Mouse (Mus musculus): ENCODE data around the gene Aprt. TPM values are rescaled to one million over a fixed set of nuclear protein-coding genes. Genes with fewer than 3 reads are reported as not detected.

The Aprt gene
- polyA plus RNA-seq (2015; fragmentation: Nextera tagmentation; extraction: Ambion mirVana), result 268 and 295 TPM in 2 replicates

GRCm38 (mm10) chr8:122576648-122577022, at the start of gene Aprt:
Aprt (minus strand) TSS chr8:122576909.
- under 1% methylated on average over 39 of the region's 39 CpGs for WGBS
- H3K9me3 ChIP-seq, result no peaks in the 10 kb centered on the region
- H3K4me1 ChIP-seq, result peaks cover 56% of the 10 kb centered on the region

GRCm38 (mm10) chr8:122625811-122626210, 49.1 kb upstream of the Aprt start:
- ATAC-seq (ENCODE audit: insufficient number of reproducible peaks, low FRiP score, low TSS enrichment, low read depth), result no peak
- 64% methylated on average over 9 of the region's 9 CpGs for WGBS
- H3K27me3 ChIP-seq, result no peaks in the 10 kb centered on the region
- no peak overlapping the region for H3K4me2 ChIP-seq
- 0 out of 2 replicates have a peak, but pooled peaks cover 6% of the 10 kb centered on the region for H3K36me3 ChIP-seq
- no peaks in the 10 kb centered on the region for H3K9me3 ChIP-seq
- H3K4me1 ChIP-seq, result peaks cover 4% of the 10 kb centered on the region; the same call in 1 of the 2 replicates
- no peak overlapping the region for H3K27ac ChIP-seq
- H3K9ac ChIP-seq, result no peak overlapping the region
- H3K4me3 ChIP-seq, result no peak overlapping the region

More at GRCm38 (mm10) chr8:122576648-122577022, at the start of gene Aprt:
- H3K4me2 ChIP-seq, result peak within 1 kb of the TSS; percentile 79
- peak within 1 kb of the TSS; percentile 65 for H3K9ac ChIP-seq
- H3K27ac ChIP-seq, result peak within 1 kb of the TSS; percentile 73
- peaks cover 30% of the 10 kb centered on the region for H3K36me3 ChIP-seq
- no peaks in the 10 kb centered on the region for H3K27me3 ChIP-seq
- ATAC-seq (ENCODE audit: insufficient number of reproducible peaks, low FRiP score, low TSS enrichment, low read depth), result peak; percentile 89
- H3K4me3 ChIP-seq, result peak within 1 kb of the TSS; percentile 76

GRCm38 (mm10) chr8:122624653-122625052, 47.9 kb upstream of the Aprt start:
- H3K27ac ChIP-seq, result no peak overlapping the region
- no peaks in the 10 kb centered on the region for H3K36me3 ChIP-seq
- H3K27me3 ChIP-seq, result no peaks in the 10 kb centered on the region
- H3K9ac ChIP-seq, result no peak overlapping the region
- no peak overlapping the region for H3K4me2 ChIP-seq
- peaks cover 5% of the 10 kb centered on the region for H3K4me1 ChIP-seq
- WGBS, result 76% methylated on average over 5 of the region's 5 CpGs
- ATAC-seq (ENCODE audit: insufficient number of reproducible peaks, low FRiP score, low TSS enrichment, low read depth), result no peak
- H3K9me3 ChIP-seq, result no peaks in the 10 kb centered on the region
- no peak overlapping the region for H3K4me3 ChIP-seq

- H3K4me1 ChIP-seq, result peaks cover 8% of the 10 kb centered on the region
- WGBS, result 85% methylated on average over 17 of the region's 17 CpGs
- H3K4me3 ChIP-seq, result no peak overlapping the region
- no peak overlapping the region for H3K27ac ChIP-seq
- no peak overlapping the region for H3K9ac ChIP-seq
- no peaks in the 10 kb centered on the region for H3K9me3 ChIP-seq
- no peaks in the 10 kb centered on the region for H3K27me3 ChIP-seq
- no peak overlapping the region for H3K4me2 ChIP-seq
- no peaks in the 10 kb centered on the region for H3K36me3 ChIP-seq
- ATAC-seq (ENCODE audit: insufficient number of reproducible peaks, low FRiP score, low TSS enrichment, low read depth), result no peak
Measured at GRCm38 (mm10) chr8:122623844-122624642, 47.3 kb upstream of the Aprt start.

GRCm38 (mm10) chr8:122622727-122623126, 46.0 kb upstream of the Aprt start, which contains the start of gene Pabpn1l:
Pabpn1l (minus strand) TSS chr8:122622739.
- Histone ChIP-seq H3K4me3 (no peak within 1 kb of the TSS), H3K27me3 (no peaks in the 10 kb centered on the region), H3K9me3 (no peaks in the 10 kb centered on the region), H3K9ac (no peak within 1 kb of the TSS), H3K4me1 (peaks cover 13% of the 10 kb centered on the region), H3K36me3 (no peaks in the 10 kb centered on the region), H3K4me2 (no peak within 1 kb of the TSS), H3K27ac (no peak within 1 kb of the TSS)
- no peak for ATAC-seq (ENCODE audit: insufficient number of reproducible peaks, low FRiP score, low TSS enrichment, low read depth)
- 63% methylated on average over 6 of the region's 6 CpGs for WGBS

GRCm38 (mm10) chr8:122620446-122620845, 43.7 kb upstream of the Aprt start:
- ATAC-seq (ENCODE audit: insufficient number of reproducible peaks, low FRiP score, low TSS enrichment, low read depth), result no peak
- Histone ChIP-seq H3K27me3 (no peaks in the 10 kb centered on the region), H3K36me3 (peaks cover under 1% of the 10 kb centered on the region; the same call in 1 of the 2 replicates), H3K4me3 (no peak overlapping the region), H3K4me1 (peaks cover 24% of the 10 kb centered on the region), H3K9me3 (no peaks in the 10 kb centered on the region), H3K27ac (no peak overlapping the region), H3K4me2 (no peak overlapping the region), H3K9ac (no peak overlapping the region)
- WGBS, result 27% methylated on average over 5 of the region's 5 CpGs

- H3K9me3 ChIP-seq, result no peaks in the 10 kb centered on the region
- H3K4me3 ChIP-seq, result no peak overlapping the region
- no peak overlapping the region for H3K9ac ChIP-seq
- WGBS, result 77% methylated on average over 6 of the region's 6 CpGs
- no peak overlapping the region for H3K4me2 ChIP-seq
- H3K27ac ChIP-seq, result no peak overlapping the region
- H3K4me1 ChIP-seq, result peaks cover 25% of the 10 kb centered on the region
- H3K36me3 ChIP-seq, result peaks cover 14% of the 10 kb centered on the region
- no peaks in the 10 kb centered on the region for H3K27me3 ChIP-seq
- no peak for ATAC-seq (ENCODE audit: insufficient number of reproducible peaks, low FRiP score, low TSS enrichment, low read depth)
Measured at GRCm38 (mm10) chr8:122618660-122619378, 42.1 kb upstream of the Aprt start.

- no peak overlapping the region for H3K4me3 ChIP-seq
- 28% methylated on average over 5 of the region's 7 CpGs for WGBS
- ATAC-seq (ENCODE audit: insufficient number of reproducible peaks, low FRiP score, low TSS enrichment, low read depth), result no peak
Measured at GRCm38 (mm10) chr8:122617947-122618546, 41.3 kb upstream of the Aprt start.

GRCm38 (mm10) chr8:122616181-122616905, 39.6 kb upstream of the Aprt start:
- H3K9ac ChIP-seq, result no peak overlapping the region
- no peaks in the 10 kb centered on the region for H3K27me3 ChIP-seq
- H3K4me2 ChIP-seq, result no peak overlapping the region
- H3K27ac ChIP-seq, result peak overlapping the region; percentile 62
- H3K4me3 ChIP-seq, result no peak overlapping the region
- H3K4me1 ChIP-seq, result peaks cover 38% of the 10 kb centered on the region
- WGBS, result 55% methylated on average over 9 of the region's 9 CpGs
- H3K36me3 ChIP-seq, result peaks cover 22% of the 10 kb centered on the region
- H3K9me3 ChIP-seq, result no peaks in the 10 kb centered on the region
- no peak for ATAC-seq (ENCODE audit: insufficient number of reproducible peaks, low FRiP score, low TSS enrichment, low read depth)

More at GRCm38 (mm10) chr8:122617947-122618546, 41.3 kb upstream of the Aprt start:
- no peak overlapping the region for H3K4me2 ChIP-seq
- peaks cover 21% of the 10 kb centered on the region for H3K36me3 ChIP-seq
- no peak overlapping the region for H3K27ac ChIP-seq
- peaks cover 27% of the 10 kb centered on the region for H3K4me1 ChIP-seq
- H3K27me3 ChIP-seq, result no peaks in the 10 kb centered on the region
- no peaks in the 10 kb centered on the region for H3K9me3 ChIP-seq
- H3K9ac ChIP-seq, result no peak overlapping the region

- WGBS, result under 1% methylated on average over 57 of the region's 57 CpGs
- Histone ChIP-seq H3K27ac (peak within 1 kb of the TSS; percentile 78), H3K4me3 (peak within 1 kb of the TSS; percentile 72), H3K9me3 (no peaks in the 10 kb centered on the region), H3K27me3 (no peaks in the 10 kb centered on the region), H3K4me2 (peak within 1 kb of the TSS; percentile 96), H3K36me3 (peaks cover 22% of the 10 kb centered on the region), H3K9ac (peak within 1 kb of the TSS; percentile 64), H3K4me1 (peaks cover 32% of the 10 kb centered on the region)
- ATAC-seq (ENCODE audit: insufficient number of reproducible peaks, low FRiP score, low TSS enrichment, low read depth), result peak; percentile 97
Measured at GRCm38 (mm10) chr8:122611295-122612133, 34.8 kb upstream of the Aprt start, which contains the start of the genes Galns and Trappc2l. Galns (minus strand) TSS chr8:122611463. Trappc2l (plus strand) TSS chr8:122611640.
